Mouse (Mus musculus) adrenal gland, postnatal 25 days (tissue): ENCODE data around the gene Atg16l2. TPM values are rescaled to one million over a fixed set of nuclear protein-coding genes. Genes with fewer than 3 reads are reported as not detected.
A peak's percentile ranks its signal among the peaks of the same experiment; 100 is the strongest.

ENCODE experiments used
- DNase-seq: peaks from one replicate; pipeline ENCODE4 v3.0.0; 2021; ENCODE audit warnings: mixed read lengths
- long read RNA-seq: library from polyadenylated mRNA; stranded (forward); transcript quantifications from one replicate; pipeline ENCODE4 v2.0.0, GENCODE M21; 2021
- total RNA-seq: library from RNA; stranded (reverse); gene quantifications from 2 replicates; pipeline ENCODE4 v1.2.3, GENCODE M21; 2021

Gene Atg16l2
- total RNA-seq: 23.5 and 26.7 TPM in 2 replicates
- long read RNA-seq, full-length matches to known transcripts: 12 of 36 reads
- long read RNA-seq, partial matches to known transcripts: 0 of 36 reads
- long read RNA-seq, other reads (novel, unspliced or antisense): 24 of 36 reads

- DNase-seq: peak; percentile 92
Observed at GRCm38 (mm10) chr7:101301881-101302456, at the start of gene Atg16l2. TSS of gene Atg16l2 (minus strand) at chr7:101302251.

DNA sequence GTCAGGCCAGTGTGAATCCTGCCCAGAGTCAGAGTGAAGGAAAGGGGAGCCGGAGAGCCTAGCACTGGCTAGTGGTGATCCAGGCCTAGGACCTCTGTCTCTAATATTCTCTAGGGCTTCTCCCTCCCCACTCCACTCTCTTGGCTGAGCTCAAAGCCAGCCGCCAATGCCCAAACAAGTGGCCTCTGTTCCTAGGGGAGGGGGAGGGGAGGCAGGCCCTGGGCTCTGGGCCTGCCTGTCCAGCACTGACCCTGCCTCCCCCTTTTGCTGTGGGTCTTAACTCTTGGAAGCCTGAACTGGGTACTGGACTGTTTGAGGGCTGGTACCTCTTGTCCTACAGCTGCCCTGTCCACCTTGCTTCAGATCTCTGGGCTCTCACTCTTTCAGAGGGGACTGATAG, 47.8 kb upstream of the Atg16l2 start:
- no peak for DNase-seq

GRCm38 (mm10) chr7:101348312-101348711, 46.3 kb upstream of the Atg16l2 start:
- DNase-seq: no peak

DNA sequence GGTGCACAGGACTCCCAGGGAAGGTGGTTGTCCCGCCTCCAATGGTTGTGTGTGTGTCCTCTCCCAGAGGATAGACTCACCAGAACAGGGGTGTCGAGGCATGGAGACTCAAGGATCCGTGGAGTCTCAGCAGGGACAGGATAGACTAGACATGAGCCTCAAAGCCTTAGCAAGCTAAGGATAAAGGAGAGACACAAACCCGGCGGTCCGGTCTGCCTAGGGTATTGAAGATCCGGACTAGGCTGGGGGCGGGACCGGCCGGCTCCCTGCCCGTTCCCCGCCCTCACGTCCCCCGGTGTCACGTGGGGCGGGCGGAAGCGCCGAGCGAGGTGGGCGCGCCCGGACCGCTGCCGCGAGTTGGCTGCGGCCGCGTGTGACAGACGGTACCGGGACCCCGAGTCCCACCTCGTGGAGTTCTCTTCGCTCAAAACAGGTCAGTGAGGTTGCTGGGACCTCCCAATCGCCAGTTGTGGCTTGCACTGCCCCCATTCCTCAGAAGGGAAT, 45.8 kb upstream of the Atg16l2 start, which contains the start of gene Arap1:
Gene Arap1 (plus strand): TSS at position 301 of the 504 bp plus-strand sequence.
- peak; percentile 72 for DNase-seq

- DNase-seq: no peak
Observed at GRCm38 (mm10) chr7:101346991-101347390, 44.9 kb upstream of the Atg16l2 start.

DNA sequence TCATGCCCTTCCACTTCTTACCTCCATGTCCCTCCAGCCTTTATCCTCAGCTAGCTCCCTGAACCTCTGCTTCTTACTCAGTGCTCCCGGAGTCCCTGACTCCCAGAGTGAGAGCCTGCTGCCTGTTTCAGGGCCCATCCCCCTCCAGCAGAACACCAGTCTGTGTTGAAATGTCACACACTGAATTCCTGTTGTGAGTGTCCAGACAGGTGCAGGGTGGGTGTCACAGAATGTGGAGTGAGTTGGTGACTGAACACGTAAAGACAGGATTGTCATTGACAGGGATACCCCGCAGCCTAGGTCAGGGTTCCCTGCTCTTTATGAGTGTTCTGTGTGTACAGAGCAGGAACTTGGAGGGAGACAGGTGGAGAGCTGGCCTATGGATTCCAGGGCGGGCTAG, 42.8 kb upstream of the Atg16l2 start:
- no peak for DNase-seq

DNA sequence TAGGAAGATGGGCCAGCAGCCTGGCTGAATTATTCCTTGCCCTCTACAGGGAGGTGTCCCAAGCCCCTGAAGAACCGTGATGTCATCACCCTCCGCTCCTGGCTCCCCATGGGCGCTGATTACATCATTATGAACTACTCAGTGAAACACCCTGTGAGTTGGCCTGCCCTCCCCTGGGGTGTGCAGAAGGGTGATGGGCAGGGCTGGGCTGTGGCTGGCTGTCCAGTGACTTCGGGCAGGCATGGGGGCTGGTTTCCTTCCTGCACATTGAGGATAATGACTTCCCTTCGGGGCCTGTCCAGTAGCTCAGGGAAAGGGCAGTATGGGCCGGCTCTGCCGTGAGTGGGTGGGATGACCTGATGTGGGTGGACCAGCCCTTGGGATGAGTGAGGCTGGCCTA, 41.1 kb upstream of the Atg16l2 start:
- DNase-seq: no peak

DNA sequence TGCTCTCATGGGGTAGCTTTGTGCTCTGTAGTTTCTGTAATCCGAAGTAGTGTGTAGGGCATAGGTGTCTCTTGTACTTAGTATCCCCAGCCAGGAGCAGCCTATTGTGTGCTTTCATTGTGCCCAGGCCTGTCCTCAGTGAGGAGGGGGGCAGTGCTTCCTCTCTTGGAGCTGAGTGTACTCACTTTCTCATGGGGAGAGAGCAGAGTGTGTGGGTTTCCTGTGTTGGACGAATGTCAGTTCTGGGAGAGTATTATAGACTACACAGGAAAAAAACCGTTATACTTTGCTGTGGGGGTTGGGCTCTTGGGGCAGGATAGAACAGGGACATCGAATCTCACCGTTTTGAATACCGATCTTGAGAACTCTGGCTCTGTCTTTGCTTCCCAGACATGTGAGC, 39.4 kb upstream of the Atg16l2 start:
- DNase-seq: no peak

GRCm38 (mm10) chr7:101337401-101337800, 35.4 kb upstream of the Atg16l2 start:
- no peak for DNase-seq

DNA sequence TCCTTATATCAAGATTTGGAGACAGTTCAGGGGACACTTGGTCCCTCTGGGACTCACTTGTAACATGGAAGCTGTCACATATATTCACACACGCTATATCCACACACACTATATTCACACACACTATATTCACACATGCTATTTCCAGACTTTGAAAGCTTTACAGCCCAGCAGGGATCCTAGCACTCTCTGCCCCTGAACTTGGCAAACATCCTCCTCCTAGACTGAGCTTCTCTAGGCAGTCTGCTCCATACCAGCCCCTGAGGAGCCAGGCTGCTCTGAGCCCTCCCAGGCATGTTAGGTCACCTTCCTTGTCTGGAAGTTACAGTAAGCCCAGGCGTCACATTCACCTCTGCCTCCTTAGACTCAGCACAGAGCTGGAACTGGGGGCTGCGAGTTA, 34.6 kb upstream of the Atg16l2 start:
- no peak for DNase-seq

DNA sequence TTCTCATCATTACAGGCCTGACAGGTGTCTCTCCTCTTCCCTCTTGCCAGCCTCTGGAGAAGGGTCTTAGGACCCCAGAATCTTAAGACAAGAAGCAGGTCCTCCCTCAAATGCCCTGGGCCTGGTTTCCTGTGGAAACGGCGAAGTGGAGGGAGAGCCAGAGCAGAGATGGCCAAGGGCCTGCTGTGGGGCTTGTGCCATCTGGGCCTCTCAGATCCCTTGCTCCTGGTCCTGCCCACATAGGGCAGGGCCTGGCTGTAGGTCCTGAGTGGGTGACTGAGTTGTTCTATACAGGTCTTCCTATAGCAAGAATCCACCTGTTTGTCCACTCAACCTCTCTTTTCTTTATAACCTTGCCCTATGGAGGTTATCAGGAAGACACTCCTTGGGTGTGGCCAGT, 33.2 kb upstream of the Atg16l2 start:
- no peak for DNase-seq

DNA sequence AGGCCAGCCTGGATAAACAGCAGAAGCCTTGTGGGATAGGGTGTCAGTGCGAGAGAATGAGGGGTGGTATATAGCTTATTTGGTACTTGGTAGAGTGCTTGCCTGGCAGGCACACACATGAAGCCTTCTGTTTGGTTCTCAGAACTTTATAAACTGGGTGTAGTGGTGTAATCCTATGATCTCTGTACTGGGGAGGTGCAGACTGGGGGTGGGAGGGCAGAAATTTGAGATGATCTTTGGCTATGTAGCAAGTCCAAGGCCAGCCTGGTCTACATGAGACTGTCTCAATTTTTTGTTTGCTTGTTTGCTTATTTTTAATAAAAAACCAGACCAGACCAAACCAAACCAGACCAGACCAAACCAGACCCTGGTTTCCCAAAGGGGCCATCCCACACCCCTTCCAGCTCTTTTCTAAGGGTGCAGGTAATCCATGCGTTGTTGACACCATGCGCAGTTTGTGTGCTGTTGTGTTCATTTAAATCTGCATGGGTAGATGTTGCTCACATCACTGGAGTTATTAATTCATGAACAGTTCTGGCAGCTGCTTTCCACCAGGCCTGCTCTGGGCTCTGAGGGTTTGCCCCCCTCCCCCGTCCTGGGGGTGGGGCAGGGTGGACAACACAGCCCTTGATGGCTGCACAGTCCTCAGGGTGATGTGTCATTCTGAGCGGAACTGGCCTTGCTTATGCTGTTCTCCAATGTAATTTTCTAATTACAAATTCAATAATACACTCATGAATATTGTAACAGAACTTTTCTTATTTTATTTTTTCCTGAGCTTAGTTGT, 30.2 kb upstream of the Atg16l2 start:
- peak; percentile 33 for DNase-seq

DNA sequence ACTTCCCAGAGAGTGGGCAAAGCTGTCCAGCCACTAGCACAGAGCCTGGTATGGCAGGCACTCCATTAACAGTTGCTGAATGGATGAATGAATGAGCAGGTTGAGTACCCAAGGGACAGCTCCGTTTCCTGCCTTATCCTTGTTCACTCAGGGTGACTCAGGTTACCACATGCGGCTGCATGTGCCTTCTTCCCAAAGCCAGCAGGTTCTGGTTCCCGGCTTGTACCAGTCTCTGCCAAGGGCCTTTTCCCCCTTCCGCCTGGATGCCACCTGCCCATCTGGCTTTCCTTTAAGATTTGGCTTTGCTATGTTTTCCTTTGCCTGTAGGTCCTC, 28.8 kb upstream of the Atg16l2 start:
- DNase-seq: no peak

GRCm38 (mm10) chr7:101330074-101330840, 28.2 kb upstream of the Atg16l2 start:
- DNase-seq: peak; percentile 64

DNA sequence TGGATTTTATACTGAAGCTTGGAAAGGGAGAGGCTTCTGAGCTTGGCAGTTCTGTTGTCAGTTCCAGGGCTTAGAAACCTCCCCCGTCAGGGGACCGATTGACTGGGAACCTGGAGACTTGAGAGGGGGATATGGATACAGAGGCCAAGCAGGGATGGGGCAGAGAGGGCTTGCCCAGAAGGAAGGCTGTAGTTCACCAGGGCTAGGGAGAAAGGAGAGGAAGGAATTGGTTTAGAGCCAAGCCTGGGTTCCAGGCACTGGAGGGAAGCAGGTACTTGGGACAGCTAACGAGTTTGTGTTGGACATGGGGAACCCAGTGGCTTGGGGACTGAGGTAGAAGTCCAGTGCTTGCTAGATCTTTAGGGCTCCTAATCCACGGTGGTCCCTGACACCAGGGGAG, 27.6 kb upstream of the Atg16l2 start:
- no peak for DNase-seq

DNA sequence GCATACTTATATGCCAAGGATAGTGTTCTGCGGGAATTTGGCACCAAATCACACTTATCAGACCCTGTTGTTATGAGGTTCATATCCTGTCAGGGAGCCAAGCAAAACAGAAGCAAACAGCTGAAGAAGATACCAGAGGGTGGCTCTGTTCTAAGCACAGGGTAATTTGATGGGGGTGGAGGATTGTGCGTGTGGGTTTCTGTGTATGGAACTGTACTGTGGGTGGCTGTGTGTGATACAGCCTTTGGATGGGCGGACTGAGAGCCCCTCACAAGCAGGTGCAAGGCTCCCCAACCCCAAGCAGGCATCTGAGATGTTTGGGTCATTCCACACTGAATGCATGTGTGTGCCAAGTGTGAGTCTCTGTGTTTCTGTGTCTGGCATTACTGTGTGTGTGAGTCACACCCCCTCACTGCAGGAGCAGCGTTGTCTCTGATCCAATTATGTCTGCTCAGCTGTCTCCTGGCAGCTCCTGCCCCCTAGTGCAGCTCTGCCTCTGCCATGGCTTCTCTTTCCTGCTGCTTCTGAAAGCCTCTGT, 26.6 kb upstream of the Atg16l2 start:
- peak; percentile 32 for DNase-seq

GRCm38 (mm10) chr7:101327786-101328185, 25.7 kb upstream of the Atg16l2 start:
- DNase-seq: no peak

DNA sequence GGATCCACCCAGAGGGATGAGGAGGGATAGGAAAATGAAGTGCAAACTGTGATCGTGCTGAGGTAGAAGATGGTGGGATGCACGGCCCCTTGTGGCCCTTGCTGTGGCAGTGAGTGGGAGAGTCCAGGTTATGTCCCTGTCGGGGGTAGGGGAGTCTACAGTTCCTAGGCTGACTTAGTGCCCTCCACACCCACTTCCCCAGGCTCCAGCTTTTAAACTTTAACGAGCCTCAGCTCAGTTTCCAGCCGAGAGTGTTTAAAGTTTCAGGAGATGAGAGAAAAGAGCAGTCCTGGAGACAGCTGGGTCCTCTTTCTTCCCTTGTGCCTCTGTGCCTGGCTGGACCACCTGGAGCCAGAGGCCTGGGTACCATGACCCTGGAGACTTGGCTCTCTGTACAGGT, 25.2 kb upstream of the Atg16l2 start:
- no peak for DNase-seq

DNA sequence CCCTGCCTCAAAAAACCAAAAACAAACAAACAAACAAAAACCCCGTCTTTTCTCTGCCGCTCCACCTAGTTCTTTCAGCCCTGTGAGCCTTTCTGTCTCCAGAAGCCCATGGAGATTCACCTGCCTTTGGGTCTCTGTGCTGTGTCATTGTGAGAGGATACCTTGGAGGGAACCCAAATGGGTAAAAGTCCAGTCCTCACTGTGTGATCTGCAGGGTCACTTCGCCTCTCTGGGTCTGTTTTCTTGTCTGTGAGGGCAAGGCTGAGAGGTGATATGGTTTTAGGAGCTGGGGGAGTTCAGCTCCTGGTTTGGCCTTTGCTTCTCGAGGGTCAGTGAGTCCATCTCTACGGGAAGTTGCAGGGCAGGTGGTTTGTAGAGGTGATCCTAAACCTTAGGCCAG, 24.0 kb upstream of the Atg16l2 start:
- no peak for DNase-seq

- no peak for DNase-seq
Observed at GRCm38 (mm10) chr7:101324142-101324962, 22.3 kb upstream of the Atg16l2 start.

- no peak for DNase-seq
Observed at GRCm38 (mm10) chr7:101323141-101323594, 21.1 kb upstream of the Atg16l2 start.
